Mouse (Mus musculus) heart, postnatal 25 days (tissue): ENCODE measurements around the gene Tor1a. TPM values are rescaled to one million over a fixed set of nuclear protein-coding genes. Genes with fewer than 3 reads are reported as not detected.
A peak's percentile ranks its signal among the peaks of the same experiment; 100 is the strongest.

Source experiments
- DNase-seq: peaks from one replicate; pipeline ENCODE4 v3.0.0; 2022; ENCODE audit warnings: low spot score
- intact Hi-C: fragments of 180-260 bp; cut with DNase I; formaldehyde crosslinking; loops from one replicate; pipeline ENCODE4 v1.15.1; 2025
- total RNA-seq, 2 experiments: library from RNA; stranded (reverse); gene quantifications; 2 replicates each; pipeline ENCODE4 v1.2.3; 2021

The Tor1a gene
- total RNA-seq = 10 to 100 TPM; 11.2 to 12.2 TPM

- peak; percentile 75 for DNase-seq
- intact Hi-C loops = loop anchor here (1.0 kb wide), 1 partner anchor 13 kb away; no protein-coding TSS in a partner anchor
Observed at GRCm38 (mm10) chr2:30967352-30968327, at the start of gene Tor1a. Gene Tor1a, minus strand, starts transcription at chr2:30967933.

- intact Hi-C loops = no loop called here
Observed at GRCm38 (mm10) chr2:31013371-31014120, 45.8 kb upstream of the Tor1a start.

GRCm38 (mm10) chr2:31007208-31007607, 39.5 kb upstream of the Tor1a start:
- intact Hi-C loops = no loop called here
- no peak for DNase-seq

More at GRCm38 (mm10) chr2:31013371-31014120, 45.8 kb upstream of the Tor1a start:
- no peak for DNase-seq

GRCm38 (mm10) chr2:31006434-31006833, 38.7 kb upstream of the Tor1a start:
- peak; percentile 35 for DNase-seq
- intact Hi-C loops = no loop called here

GRCm38 (mm10) chr2:31005453-31005852, 37.7 kb upstream of the Tor1a start:
- no peak for DNase-seq

GRCm38 (mm10) chr2:31002857-31003256, 35.1 kb upstream of the Tor1a start:
- no peak for DNase-seq
- intact Hi-C loops = no loop called here

More at GRCm38 (mm10) chr2:31005453-31005852, 37.7 kb upstream of the Tor1a start:
- intact Hi-C loops = no loop called here

GRCm38 (mm10) chr2:30998443-30999260, 30.9 kb upstream of the Tor1a start:
- intact Hi-C loops = no loop called here
- DNase-seq = no peak

GRCm38 (mm10) chr2:30995432-30995996, 27.8 kb upstream of the Tor1a start:
- intact Hi-C loops = no loop called here
- peak; percentile 22 for DNase-seq

GRCm38 (mm10) chr2:30994853-30995252, 27.1 kb upstream of the Tor1a start:
- intact Hi-C loops = no loop called here
- no peak for DNase-seq

- intact Hi-C loops = no loop called here
- DNase-seq = no peak
Observed at GRCm38 (mm10) chr2:30990221-30990620, 22.5 kb upstream of the Tor1a start.

- DNase-seq = no peak
- intact Hi-C loops = no loop called here
Observed at GRCm38 (mm10) chr2:30985111-30986020, 17.6 kb upstream of the Tor1a start.

GRCm38 (mm10) chr2:30983024-30983423, 15.3 kb upstream of the Tor1a start:
- intact Hi-C loops = no loop called here
- no peak for DNase-seq

GRCm38 (mm10) chr2:30981790-30982513, 14.2 kb upstream of the Tor1a start, which contains the start of the genes BC005624 and Usp20:
Gene BC005624, minus strand, starts transcription at chr2:30982201.
Gene Usp20, plus strand, starts transcription at chr2:30982279.
- intact Hi-C loops = no loop called here

GRCm38 (mm10) chr2:30966826-30967225, 907 bp downstream of the Tor1a start:
- no peak for DNase-seq
- intact Hi-C loops = no loop called here

More at GRCm38 (mm10) chr2:30981790-30982513, 14.2 kb upstream of the Tor1a start, which contains the start of the genes BC005624 and Usp20:
- DNase-seq = peak; percentile 99

- no peak for DNase-seq
- intact Hi-C loops = no loop called here
Observed at GRCm38 (mm10) chr2:30965627-30966026, 2.1 kb downstream of the Tor1a start.

- no peak for DNase-seq
- intact Hi-C loops = no loop called here
Observed at GRCm38 (mm10) chr2:30962570-30963254, 5.0 kb downstream of the Tor1a start.

- DNase-seq = no peak
- intact Hi-C loops = no loop called here
Observed at GRCm38 (mm10) chr2:30959856-30960255, 7.9 kb downstream of the Tor1a start.
